Mouse (Mus musculus): ENCODE results near the gene Mafb.

Gene Mafb

GRCm38 (mm10) chr2:160364128-160364650 lies 2.7 kb downstream of the Mafb start:
- in situ Hi-C loops (cut with MboI) = no loop called here

- in situ Hi-C loops (cut with MboI) = no loop called here
Observed at GRCm38 (mm10) chr2:160363201-160363600, 3.7 kb downstream of the Mafb start.

GRCm38 (mm10) chr2:160361442-160362121 lies 5.3 kb downstream of the Mafb start:
- in situ Hi-C loops (cut with MboI) = no loop called here

DNA sequence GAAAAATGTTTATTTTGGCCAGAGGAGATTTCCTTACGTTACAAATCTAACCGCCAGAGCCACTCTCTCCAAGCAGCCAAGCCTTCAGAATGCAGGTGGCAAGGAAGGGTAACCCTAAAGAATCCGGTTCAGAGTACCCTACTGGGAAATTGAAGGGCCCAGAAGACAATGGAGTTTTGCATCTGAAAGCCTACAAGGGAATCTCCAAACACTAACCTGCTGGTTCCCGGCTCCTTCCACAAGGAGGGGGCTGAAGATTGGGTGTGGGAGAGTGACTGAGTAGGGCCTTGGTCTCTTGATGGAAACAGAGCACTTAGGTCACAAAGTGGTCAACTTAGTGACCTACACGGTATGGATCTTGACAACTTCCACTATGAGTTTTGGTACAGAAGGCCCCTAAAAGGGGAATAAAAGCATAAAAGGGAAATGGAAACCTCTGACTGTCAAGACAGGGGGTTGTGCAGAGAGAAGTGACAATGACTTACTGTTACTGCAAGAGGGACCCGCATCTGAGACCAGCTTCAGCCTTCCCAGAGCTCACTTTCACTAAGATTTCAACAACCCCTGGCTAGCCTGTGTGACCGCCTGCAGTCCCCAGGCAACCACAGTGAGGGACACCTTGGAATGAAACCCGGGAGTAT lies 6.5 kb downstream of the Mafb start:
- in situ Hi-C loops (cut with MboI) = no loop called here

DNA sequence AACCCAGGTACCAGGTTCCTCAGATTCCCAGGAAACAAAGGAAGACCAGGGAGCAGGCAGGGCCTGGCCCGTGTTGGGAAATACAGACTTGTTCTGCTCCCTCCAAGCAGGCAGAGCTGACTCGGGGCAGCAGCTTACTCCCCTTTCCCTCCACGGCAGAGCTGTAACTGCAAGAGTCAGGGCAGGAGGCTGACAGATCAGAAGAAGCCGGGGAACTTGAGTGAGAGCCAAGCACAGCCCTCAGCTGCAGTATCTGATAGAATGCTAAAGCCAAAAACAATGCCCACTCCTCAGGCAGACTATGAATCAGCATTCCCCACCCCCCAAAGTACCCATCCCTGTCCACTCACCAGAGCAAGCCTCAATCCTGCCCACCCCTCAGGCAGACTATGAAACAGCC lies 8.0 kb downstream of the Mafb start:
- in situ Hi-C loops (cut with MboI) = no loop called here

DNA sequence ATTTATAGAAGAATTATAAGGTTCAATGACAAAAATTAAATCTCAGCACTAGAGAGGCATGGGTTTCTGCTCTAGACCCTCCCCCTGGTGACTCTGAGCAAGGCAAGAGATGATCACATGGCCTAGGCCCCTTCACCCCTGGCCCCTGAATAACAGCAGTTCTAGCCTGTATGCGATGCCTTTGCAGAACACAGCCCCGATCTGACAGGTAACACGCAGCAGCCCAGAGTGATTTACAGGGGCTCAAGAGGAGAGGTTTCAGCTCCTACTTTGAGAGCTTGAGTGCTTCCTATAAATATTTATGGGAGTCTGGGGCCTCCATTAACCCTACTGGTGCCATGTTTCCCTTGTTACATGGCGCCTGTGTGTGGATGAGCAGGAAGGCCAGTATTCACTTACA lies 9.4 kb downstream of the Mafb start:
- in situ Hi-C loops (cut with MboI) = no loop called here

- in situ Hi-C loops (cut with MboI) = no loop called here
Observed at GRCm38 (mm10) chr2:160356132-160356531, 10.7 kb downstream of the Mafb start.

GRCm38 (mm10) chr2:160354319-160354718 lies 12.5 kb downstream of the Mafb start:
- in situ Hi-C loops (cut with MboI) = no loop called here

DNA sequence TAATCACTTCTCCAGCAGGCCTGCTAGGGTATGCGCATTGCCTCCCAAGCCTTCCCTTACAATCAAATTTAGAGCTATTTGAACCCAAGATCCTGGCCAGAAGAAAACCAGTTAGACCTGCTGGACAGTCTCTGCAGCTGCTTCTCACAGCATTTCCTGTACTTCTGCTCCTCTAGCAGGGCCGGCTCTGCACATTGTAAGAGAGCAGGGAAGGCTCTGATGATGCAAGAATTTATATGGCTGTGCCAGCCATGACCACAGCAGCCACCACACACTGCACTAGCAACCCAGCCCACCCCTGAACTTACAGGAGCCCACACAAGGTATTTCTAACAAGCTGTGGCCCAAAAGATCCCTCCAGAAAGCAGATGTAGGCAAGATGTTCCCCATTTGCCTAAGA lies 13.3 kb downstream of the Mafb start:
- in situ Hi-C loops (cut with MboI) = no loop called here

GRCm38 (mm10) chr2:160351038-160351574 lies 15.8 kb downstream of the Mafb start:
- in situ Hi-C loops (cut with MboI) = no loop called here

DNA sequence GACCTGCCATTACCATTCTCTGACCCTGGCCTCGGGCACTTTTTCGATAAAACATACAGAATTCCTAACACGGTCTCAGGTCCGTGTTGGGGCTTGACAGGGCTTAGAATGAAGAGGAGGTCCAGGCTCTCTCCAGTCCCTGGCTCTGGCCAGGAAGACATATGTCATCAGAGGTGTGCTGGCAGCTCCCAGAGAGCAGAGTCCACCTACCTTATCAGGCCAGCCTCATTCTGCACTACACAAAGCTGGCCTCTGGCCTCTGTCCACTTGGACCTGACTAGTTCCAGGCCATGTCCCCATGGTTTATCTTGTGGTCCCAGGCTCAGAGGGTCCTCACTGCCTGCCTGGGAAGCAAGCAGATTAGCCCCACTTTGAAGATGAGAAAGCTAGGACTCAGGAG lies 17.3 kb downstream of the Mafb start:
- in situ Hi-C loops (cut with MboI) = no loop called here

DNA sequence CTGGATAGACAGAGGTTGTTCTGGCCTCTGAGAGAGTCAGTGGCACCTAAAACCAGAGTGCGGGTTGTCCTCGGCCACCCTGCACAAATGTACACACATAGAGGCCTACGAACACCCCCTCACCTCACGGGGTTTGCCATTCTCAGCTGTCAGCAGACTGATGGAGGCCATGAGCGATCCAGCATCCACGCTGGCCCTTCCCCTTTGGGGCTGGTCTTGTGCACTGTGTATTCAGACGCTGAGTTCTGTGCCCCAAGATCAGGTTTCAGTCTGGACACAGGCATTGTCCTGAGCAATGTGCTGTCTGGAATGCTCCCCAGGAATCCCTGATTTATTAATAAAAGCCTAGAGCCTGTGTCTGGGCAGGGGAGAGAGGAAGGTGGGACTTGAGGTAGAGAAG lies 18.1 kb downstream of the Mafb start:
- in situ Hi-C loops (cut with MboI) = no loop called here

DNA sequence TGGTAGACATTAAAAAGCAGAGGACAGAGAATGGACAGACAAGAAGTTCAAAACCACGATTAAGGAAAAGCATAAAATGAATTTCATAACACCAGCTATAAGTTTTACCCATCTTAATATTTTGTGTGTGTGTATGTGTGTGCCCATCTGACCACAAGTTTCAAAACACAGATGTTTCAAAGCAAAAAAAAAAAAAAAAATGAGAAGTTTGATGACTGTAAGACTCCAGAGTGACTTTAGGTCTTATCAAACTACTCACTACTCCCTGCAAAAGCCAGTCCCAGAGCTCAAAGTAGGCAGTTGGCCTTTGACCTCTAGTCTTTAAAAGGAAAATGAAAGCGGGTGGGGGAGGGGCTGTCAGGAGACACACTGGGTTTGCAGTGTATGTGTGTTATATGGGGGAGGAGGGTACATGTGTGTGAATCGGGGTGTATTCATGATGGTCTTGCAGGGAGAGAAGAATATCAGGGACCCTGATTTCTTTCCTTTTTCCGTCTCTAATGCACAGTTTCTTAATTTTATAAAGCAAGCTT lies 18.7 kb downstream of the Mafb start:
- in situ Hi-C loops (cut with MboI) = no loop called here

DNA sequence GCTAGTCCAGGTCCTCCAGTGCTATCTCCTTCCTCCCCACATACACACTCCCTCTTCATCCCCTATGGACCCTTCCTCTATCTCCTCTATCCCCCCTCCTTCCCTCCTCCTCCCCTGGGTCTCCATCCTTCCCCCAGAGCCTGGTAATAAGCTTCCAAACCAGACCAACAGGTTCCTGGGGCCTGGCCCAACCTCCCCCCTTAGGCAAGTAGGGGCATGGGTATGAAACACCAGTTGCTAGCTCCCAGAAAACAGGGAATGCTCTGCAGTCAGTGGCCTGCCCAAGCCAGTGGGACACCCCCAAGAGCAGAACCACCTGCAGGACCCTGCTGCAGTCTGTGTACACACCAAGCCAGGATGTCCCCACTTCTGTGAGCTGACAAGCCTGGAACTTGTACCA lies 21.2 kb downstream of the Mafb start:
- in situ Hi-C loops (cut with MboI) = no loop called here

DNA sequence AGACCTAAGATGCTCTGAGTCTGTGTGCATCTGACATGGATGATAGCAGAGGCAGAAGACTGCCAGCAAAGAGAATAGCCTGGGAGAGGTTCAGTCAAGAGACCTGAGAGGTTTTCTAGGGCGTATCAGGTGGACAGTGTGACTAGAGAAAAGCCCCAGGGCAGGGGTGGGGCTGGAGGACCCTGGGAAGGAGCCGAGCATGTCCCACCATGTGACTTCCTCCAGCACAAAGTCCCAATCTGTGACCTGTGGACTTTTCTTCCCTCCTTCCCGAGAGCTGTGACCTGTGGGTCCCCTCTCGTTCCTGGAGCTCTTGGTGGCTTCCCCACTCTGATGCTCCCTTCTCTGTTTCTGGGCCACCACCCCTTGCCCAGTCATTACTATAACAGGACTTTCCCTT lies 26.7 kb downstream of the Mafb start:
- in situ Hi-C loops (cut with MboI) = no loop called here

GRCm38 (mm10) chr2:160339595-160339994 lies 27.3 kb downstream of the Mafb start:
- in situ Hi-C loops (cut with MboI) = no loop called here

- in situ Hi-C loops (cut with MboI) = no loop called here
Observed at GRCm38 (mm10) chr2:160336053-160336452, 30.8 kb downstream of the Mafb start.

- in situ Hi-C loops (cut with MboI) = no loop called here
Observed at GRCm38 (mm10) chr2:160335043-160335442, 31.8 kb downstream of the Mafb start.

DNA sequence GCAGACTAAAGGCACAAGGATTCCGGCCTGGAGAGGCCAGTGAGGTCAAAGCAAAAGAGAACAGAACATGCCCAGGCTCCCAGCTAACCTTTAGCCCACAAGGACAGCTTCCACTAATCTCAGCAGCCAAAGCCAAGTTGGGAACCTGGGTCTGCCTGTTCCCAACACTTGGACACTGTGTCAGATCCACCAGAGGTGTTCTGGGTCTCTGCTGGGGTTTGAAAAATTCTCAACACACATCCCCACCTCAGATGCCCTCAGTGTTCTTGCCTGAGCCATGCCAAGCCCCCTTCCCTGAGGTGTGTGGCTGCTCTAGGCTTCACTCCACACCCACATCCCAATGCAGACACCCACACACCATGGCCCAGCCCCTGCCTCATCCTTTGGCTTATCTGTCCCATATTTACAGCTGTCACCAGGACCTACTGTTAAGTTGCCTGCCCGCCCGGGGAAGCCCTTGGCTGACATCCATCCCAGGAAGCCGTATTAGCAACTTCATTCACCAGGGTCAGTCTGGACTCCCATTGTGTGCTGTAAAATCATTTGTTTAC lies 32.7 kb downstream of the Mafb start, which contains the start of gene Gm826:
Gene Gm826 (minus strand): TSS at position 52 of the 551 bp plus-strand sequence.
- in situ Hi-C loops (cut with MboI) = no loop called here

DNA sequence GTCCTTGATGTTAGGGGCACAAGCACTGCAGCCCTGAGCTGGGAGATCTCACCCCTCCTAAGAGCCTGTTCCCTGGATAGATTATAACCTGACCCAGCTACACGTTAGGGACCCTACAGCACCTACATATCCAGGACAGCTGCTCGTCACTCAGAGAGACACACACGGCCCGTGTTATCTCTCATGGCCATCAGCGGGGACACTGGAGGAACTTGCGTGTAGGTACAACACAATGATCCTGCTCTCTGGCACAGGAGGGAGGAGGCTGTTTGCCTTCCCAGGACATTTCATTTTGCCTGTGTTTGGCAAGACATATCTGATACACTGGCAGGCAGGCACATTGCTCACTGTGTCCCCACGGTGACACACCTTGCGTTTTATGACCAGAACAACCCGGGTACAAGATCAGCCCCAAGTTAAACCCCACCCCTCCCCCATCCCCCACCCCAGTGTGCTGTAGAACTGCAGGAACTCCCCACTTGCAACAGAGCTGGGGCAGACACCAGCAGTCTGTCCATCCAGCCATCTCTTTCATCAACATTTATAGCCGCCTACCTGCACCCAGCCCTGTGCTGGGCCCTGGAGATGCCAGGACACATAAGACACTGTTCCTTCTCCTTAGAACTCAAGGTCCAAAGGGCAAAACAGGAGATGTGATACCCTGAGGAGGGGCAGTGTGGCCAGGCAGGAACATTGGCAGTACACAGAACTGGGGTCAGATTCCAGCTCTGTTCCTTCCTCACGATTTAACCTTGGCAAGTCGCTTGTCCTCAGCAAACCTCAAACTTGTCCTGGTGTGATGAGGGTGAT lies 34.1 kb downstream of the Mafb start:
- in situ Hi-C loops (cut with MboI) = no loop called here

- in situ Hi-C loops (cut with MboI) = no loop called here
Observed at GRCm38 (mm10) chr2:160328886-160329285, 38.0 kb downstream of the Mafb start.

DNA sequence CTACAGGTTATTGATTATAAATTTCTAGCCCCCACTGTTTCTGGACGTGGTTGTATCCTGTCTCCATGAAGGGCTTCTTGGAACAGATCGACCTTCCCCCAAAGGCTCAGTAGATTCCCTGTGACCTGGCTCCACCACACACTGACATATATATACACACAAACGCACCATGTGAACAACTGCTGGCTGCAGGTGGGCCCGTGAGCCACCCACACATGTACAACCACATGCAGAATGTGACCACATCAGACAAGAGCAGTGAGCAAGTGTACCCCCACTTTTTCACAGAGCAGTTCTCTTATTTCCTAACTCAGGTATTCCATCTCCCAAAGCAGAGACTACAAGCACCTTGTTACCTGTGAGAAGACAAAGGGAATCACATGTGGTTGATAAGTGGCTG lies 39.1 kb downstream of the Mafb start:
- in situ Hi-C loops (cut with MboI) = no loop called here

All from mature B cell (primary cell).